Mouse (Mus musculus): ENCODE results near the gene Rhbg. TPM values are rescaled to one million over a fixed set of nuclear protein-coding genes. Genes with fewer than 3 reads are reported as not detected.
A peak's percentile ranks its signal among the peaks of the same experiment; 100 is the strongest.

The Rhbg gene
- polyA plus RNA-seq, 2 experiments, result 11.0 to 17.0 TPM

GRCm38 (mm10) chr3:88200161-88200971 lies 54.1 kb downstream of the Rhbg start:
- DNase-seq (ENCODE audit: low spot score), result no peak
- no peak overlapping the region for H3K27ac ChIP-seq (replicated peaks; ENCODE audit: low read depth, low read length)
- under 1% methylated on average over 51 of the region's 61 CpGs for WGBS
- H3K9ac ChIP-seq (ENCODE audit: low read depth, low read length, severe bottlenecking), result 0 out of 2 replicates have a peak overlapping the region, but pooled peaks have one; percentile 36
- peak overlapping the region; percentile 43 for H3K4me2 ChIP-seq (replicated peaks; ENCODE audit: low read depth, low read length, severe bottlenecking)
- no peaks in the 10 kb centered on the region for H3K9me3 ChIP-seq (ENCODE audit: control insufficient read depth, low read length)
- H3K36me3 ChIP-seq (ENCODE audit: control insufficient read depth, insufficient read depth, low read length), result no peaks in the 10 kb centered on the region
- H3K27me3 ChIP-seq (ENCODE audit: control insufficient read depth, insufficient read depth, low read length), result peaks cover 98% of the 10 kb centered on the region
- ATAC-seq (ENCODE audit: low FRiP score, low read depth), result no peak
- H3K4me3 ChIP-seq (replicated peaks; ENCODE audit: low read length), result peak overlapping the region; percentile 29
- peaks cover 5% of the 10 kb centered on the region; the same call in 1 of the 2 replicates for H3K4me1 ChIP-seq (ENCODE audit: control insufficient read depth, insufficient read depth, low read length)
- no peak for TF ChIP-seq POLR2A (IDR thresholded peaks at IDR 0.05; ENCODE audit: borderline replicate concordance, extremely low read depth, insufficient read depth, insufficient read length)

GRCm38 (mm10) chr3:88199541-88200110 lies 54.9 kb downstream of the Rhbg start:
- Histone ChIP-seq H3K9ac (ENCODE audit: low read depth, low read length, severe bottlenecking) (no peak overlapping the region), H3K27me3 (ENCODE audit: control insufficient read depth, insufficient read depth, low read length) (peaks cover 94% of the 10 kb centered on the region), H3K4me2 (replicated peaks; ENCODE audit: low read depth, low read length, severe bottlenecking) (no peak overlapping the region), H3K27ac (replicated peaks; ENCODE audit: low read depth, low read length) (no peak overlapping the region), H3K36me3 (ENCODE audit: control insufficient read depth, insufficient read depth, low read length) (no peaks in the 10 kb centered on the region), H3K4me1 (ENCODE audit: control insufficient read depth, insufficient read depth, low read length) (peaks cover 5% of the 10 kb centered on the region; the same call in 1 of the 2 replicates), H3K4me3 (replicated peaks; ENCODE audit: low read length) (no peak overlapping the region), H3K9me3 (ENCODE audit: control insufficient read depth, low read length) (no peaks in the 10 kb centered on the region)
- TF ChIP-seq POLR2A (IDR thresholded peaks at IDR 0.05; ENCODE audit: borderline replicate concordance, extremely low read depth, insufficient read depth, insufficient read length), result no peak
- DNase-seq (ENCODE audit: low spot score) (no peak), ATAC-seq (ENCODE audit: low FRiP score, low read depth) (no peak)
- 53% methylated on average over 2 of the region's 2 CpGs for WGBS

- no peak overlapping the region for H3K4me2 ChIP-seq (replicated peaks; ENCODE audit: low read depth, low read length, severe bottlenecking)
- no peaks in the 10 kb centered on the region for H3K36me3 ChIP-seq (ENCODE audit: control insufficient read depth, insufficient read depth, low read length)
- ATAC-seq (ENCODE audit: low FRiP score, low read depth) (no peak), DNase-seq (ENCODE audit: low spot score) (no peak)
- TF ChIP-seq POLR2A (IDR thresholded peaks at IDR 0.05; ENCODE audit: borderline replicate concordance, extremely low read depth, insufficient read depth, insufficient read length), result no peak
- H3K9me3 ChIP-seq (ENCODE audit: control insufficient read depth, low read length), result no peaks in the 10 kb centered on the region
- no peak overlapping the region for H3K9ac ChIP-seq (ENCODE audit: low read depth, low read length, severe bottlenecking)
- peaks cover 5% of the 10 kb centered on the region; the same call in 1 of the 2 replicates for H3K4me1 ChIP-seq (ENCODE audit: control insufficient read depth, insufficient read depth, low read length)
- WGBS, result 4% methylated on average over 9 of the region's 9 CpGs
- no peak overlapping the region for H3K4me3 ChIP-seq (replicated peaks; ENCODE audit: low read length)
- peaks cover 88% of the 10 kb centered on the region for H3K27me3 ChIP-seq (ENCODE audit: control insufficient read depth, insufficient read depth, low read length)
- no peak overlapping the region for H3K27ac ChIP-seq (replicated peaks; ENCODE audit: low read depth, low read length)
These were observed 55.9 kb downstream of the Rhbg start for GRCm38 (mm10) chr3:88198505-88199020.

- Histone ChIP-seq H3K4me1 (ENCODE audit: control insufficient read depth, insufficient read depth, low read length) (peaks cover 5% of the 10 kb centered on the region; the same call in 1 of the 2 replicates), H3K27me3 (ENCODE audit: control insufficient read depth, insufficient read depth, low read length) (peaks cover 83% of the 10 kb centered on the region), H3K9me3 (ENCODE audit: control insufficient read depth, low read length) (no peaks in the 10 kb centered on the region), H3K4me2 (replicated peaks; ENCODE audit: low read depth, low read length, severe bottlenecking) (no peak overlapping the region), H3K4me3 (replicated peaks; ENCODE audit: low read length) (no peak overlapping the region), H3K36me3 (ENCODE audit: control insufficient read depth, insufficient read depth, low read length) (no peaks in the 10 kb centered on the region), H3K27ac (replicated peaks; ENCODE audit: low read depth, low read length) (no peak overlapping the region), H3K9ac (ENCODE audit: low read depth, low read length, severe bottlenecking) (no peak overlapping the region)
- no peak for TF ChIP-seq POLR2A (IDR thresholded peaks at IDR 0.05; ENCODE audit: borderline replicate concordance, extremely low read depth, insufficient read depth, insufficient read length)
- ATAC-seq (ENCODE audit: low FRiP score, low read depth) (no peak), DNase-seq (ENCODE audit: low spot score) (no peak)
- WGBS, result 10% methylated on average over 10 of the region's 10 CpGs
These were observed 56.6 kb downstream of the Rhbg start for GRCm38 (mm10) chr3:88197741-88198504.

Small RNAs within 50 kb of the gene (microRNA-seq; reads per million reads assigned to microRNA genes)
- gene Gm25641 (not detected), gene Mir3093 (not detected), gene Mir9-1 (not detected)

Other genes with a start within 250 kb of the Rhbg start
- 0.29 and 0.63 TPM in 2 replicates for gene Hapln2, start 227.1 kb downstream of the Rhbg start, polyA plus RNA-seq (2012; rRNA removed)
- gene Hapln2, start 227.1 kb downstream of the Rhbg start, polyA plus RNA-seq (2014; fragmentation: Nextera tagmentation; extraction: Ambion mirVana), result 0.15 and 0.22 TPM in 2 replicates
- gene Gpatch4, start 211.6 kb downstream of the Rhbg start, polyA plus RNA-seq (2012; rRNA removed), result 8.3 and 16.2 TPM in 2 replicates
- 29.7 and 30.2 TPM in 2 replicates for gene Gpatch4, start 211.6 kb downstream of the Rhbg start, polyA plus RNA-seq (2014; fragmentation: Nextera tagmentation; extraction: Ambion mirVana)
- gene Naxe, start 196.2 kb downstream of the Rhbg start, polyA plus RNA-seq (2012; rRNA removed), result 101 and 123 TPM in 2 replicates
- 203 and 215 TPM in 2 replicates for gene Naxe, start 196.2 kb downstream of the Rhbg start, polyA plus RNA-seq (2014; fragmentation: Nextera tagmentation; extraction: Ambion mirVana)
- 0.03 TPM in 1 of 2 replicates, not detected in the other for gene Ttc24, start 176.4 kb downstream of the Rhbg start, polyA plus RNA-seq (2012; rRNA removed)
- gene Ttc24, start 176.4 kb downstream of the Rhbg start, polyA plus RNA-seq (2014; fragmentation: Nextera tagmentation; extraction: Ambion mirVana), result not detected in 2 replicates
- 38.8 and 50.5 TPM in 2 replicates for gene Iqgap3, start 172.7 kb downstream of the Rhbg start, polyA plus RNA-seq (2012; rRNA removed)
- gene Iqgap3, start 172.7 kb downstream of the Rhbg start, polyA plus RNA-seq (2014; fragmentation: Nextera tagmentation; extraction: Ambion mirVana), result 20.0 and 21.0 TPM in 2 replicates
- 58.7 and 79.0 TPM in 2 replicates for gene Mef2d, start 112.3 kb downstream of the Rhbg start, polyA plus RNA-seq (2012; rRNA removed)
- 27.4 and 29.6 TPM in 2 replicates for gene Mef2d, start 112.3 kb downstream of the Rhbg start, polyA plus RNA-seq (2014; fragmentation: Nextera tagmentation; extraction: Ambion mirVana)
- 0.77 TPM in 1 of 2 replicates, not detected in the other for gene Gm38392, start 32.5 kb upstream of the Rhbg start, polyA plus RNA-seq (2012; rRNA removed)
- 0.65 and 5.4 TPM in 2 replicates for gene Gm38392, start 32.5 kb upstream of the Rhbg start, polyA plus RNA-seq (2014; fragmentation: Nextera tagmentation; extraction: Ambion mirVana)
- 4.3 and 8.6 TPM in 2 replicates for gene Tsacc, start 42.3 kb upstream of the Rhbg start, polyA plus RNA-seq (2012; rRNA removed)
- 9.4 and 14.3 TPM in 2 replicates for gene Tsacc, start 42.3 kb upstream of the Rhbg start, polyA plus RNA-seq (2014; fragmentation: Nextera tagmentation; extraction: Ambion mirVana)
- 285 and 326 TPM in 2 replicates for gene Cct3, start 42.4 kb upstream of the Rhbg start, polyA plus RNA-seq (2012; rRNA removed)
- gene Cct3, start 42.4 kb upstream of the Rhbg start, polyA plus RNA-seq (2014; fragmentation: Nextera tagmentation; extraction: Ambion mirVana), result 476 and 516 TPM in 2 replicates
- gene Glmp, start 70.3 kb upstream of the Rhbg start, polyA plus RNA-seq (2012; rRNA removed), result 131 and 152 TPM in 2 replicates
- gene Glmp, start 70.3 kb upstream of the Rhbg start, polyA plus RNA-seq (2014; fragmentation: Nextera tagmentation; extraction: Ambion mirVana), result 127 and 130 TPM in 2 replicates
- 14.3 and 14.4 TPM in 2 replicates for gene Tmem79, start 81.4 kb upstream of the Rhbg start, polyA plus RNA-seq (2012; rRNA removed)
- 19.2 and 22.3 TPM in 2 replicates for gene Tmem79, start 81.4 kb upstream of the Rhbg start, polyA plus RNA-seq (2014; fragmentation: Nextera tagmentation; extraction: Ambion mirVana)
- gene Smg5, start 81.6 kb upstream of the Rhbg start, polyA plus RNA-seq (2012; rRNA removed), result 83.3 and 88.1 TPM in 2 replicates
- gene Smg5, start 81.6 kb upstream of the Rhbg start, polyA plus RNA-seq (2014; fragmentation: Nextera tagmentation; extraction: Ambion mirVana), result 33.8 and 40.1 TPM in 2 replicates
- 15.9 and 17.2 TPM in 2 replicates for gene Paqr6, start 109.9 kb upstream of the Rhbg start, polyA plus RNA-seq (2012; rRNA removed)
- 13.9 and 15.1 TPM in 2 replicates for gene Paqr6, start 109.9 kb upstream of the Rhbg start, polyA plus RNA-seq (2014; fragmentation: Nextera tagmentation; extraction: Ambion mirVana)
- gene Bglap3, start 118.0 kb upstream of the Rhbg start, polyA plus RNA-seq (2012; rRNA removed), result 2.0 and 2.2 TPM in 2 replicates
- gene Bglap3, start 118.0 kb upstream of the Rhbg start, polyA plus RNA-seq (2014; fragmentation: Nextera tagmentation; extraction: Ambion mirVana), result 1.7 and 2.5 TPM in 2 replicates
- gene Bglap2, start 124.0 kb upstream of the Rhbg start, polyA plus RNA-seq (2012; rRNA removed), result 0.52 and 0.60 TPM in 2 replicates
- 0.77 and 1.9 TPM in 2 replicates for gene Bglap2, start 124.0 kb upstream of the Rhbg start, polyA plus RNA-seq (2014; fragmentation: Nextera tagmentation; extraction: Ambion mirVana)
- 0.94 and 1.00 TPM in 2 replicates for gene Bglap, start 129.8 kb upstream of the Rhbg start, polyA plus RNA-seq (2012; rRNA removed)
- gene Bglap, start 129.8 kb upstream of the Rhbg start, polyA plus RNA-seq (2014; fragmentation: Nextera tagmentation; extraction: Ambion mirVana), result 1.7 and 3.1 TPM in 2 replicates
- 99.9 and 108 TPM in 2 replicates for gene Pmf1, start 155.6 kb upstream of the Rhbg start, polyA plus RNA-seq (2012; rRNA removed)
- gene Pmf1, start 155.6 kb upstream of the Rhbg start, polyA plus RNA-seq (2014; fragmentation: Nextera tagmentation; extraction: Ambion mirVana), result 109 and 114 TPM in 2 replicates
- 21.2 and 24.0 TPM in 2 replicates for gene Slc25a44, start 170.4 kb upstream of the Rhbg start, polyA plus RNA-seq (2012; rRNA removed)
- gene Slc25a44, start 170.4 kb upstream of the Rhbg start, polyA plus RNA-seq (2014; fragmentation: Nextera tagmentation; extraction: Ambion mirVana), result 18.0 and 19.1 TPM in 2 replicates
- gene Sema4a, start 206.5 kb upstream of the Rhbg start, polyA plus RNA-seq (2012; rRNA removed), result 13.5 and 16.0 TPM in 2 replicates
- 12.9 and 14.4 TPM in 2 replicates for gene Sema4a, start 206.5 kb upstream of the Rhbg start, polyA plus RNA-seq (2014; fragmentation: Nextera tagmentation; extraction: Ambion mirVana)